Mouse (Mus musculus) hindbrain, embryonic 13.5 days (tissue): Measurements from ENCODE around the gene Krtcap2. TPM values are rescaled to one million over a fixed set of nuclear protein-coding genes. Genes with fewer than 3 reads are reported as not detected.

Source experiments
- ATAC-seq: fragments of 200-750 bp; cut with Nextera tagmentation; 2 replicates; pipeline ENCODE4 v1.8.0; 2017; ENCODE audit warnings: moderate TSS enrichment; ENCODE audit not compliant: low FRiP score
- H3K27ac ChIP-seq: fragments of 300-500 bp; sonication (generic); 2 replicates; pipeline ENCODE4 v1.5.1; 2015; ENCODE audit warnings: inconsistent platforms, mild to moderate bottlenecking, moderate library complexity
- H3K27me3 ChIP-seq: fragments of 300-500 bp; sonication (generic); 2 replicates; pipeline ENCODE4 v1.6.1; 2015; ENCODE audit warnings: mild to moderate bottlenecking, inconsistent platforms
- H3K36me3 ChIP-seq: fragments of 300-500 bp; sonication (generic); 2 replicates; pipeline ENCODE4 v1.6.1; 2015; ENCODE audit warnings: mild to moderate bottlenecking, inconsistent platforms
- H3K4me1 ChIP-seq: fragments of 300-500 bp; sonication (generic); replicated peaks from 2 replicates; pipeline ENCODE4 v1.6.1; 2015; ENCODE audit warnings: inconsistent platforms
- H3K4me2 ChIP-seq: fragments of 300-500 bp; sonication (generic); 2 replicates; pipeline ENCODE4 v1.6.1; 2015; ENCODE audit warnings: inconsistent platforms, mild to moderate bottlenecking, moderate library complexity
- H3K4me3 ChIP-seq: fragments of 300-500 bp; sonication (generic); 2 replicates; pipeline ENCODE4 v1.5.1; 2015; ENCODE audit warnings: mild to moderate bottlenecking, inconsistent platforms
- H3K9ac ChIP-seq: fragments of 300-500 bp; sonication (generic); 2 replicates; pipeline ENCODE4 v1.6.1; 2015; ENCODE audit warnings: mild to moderate bottlenecking, inconsistent platforms
- H3K9me3 ChIP-seq: fragments of 300-500 bp; sonication (generic); 2 replicates; pipeline ENCODE4 v1.6.1; 2016; ENCODE audit warnings: inconsistent platforms
- WGBS: fragments of 180-500 bp; shearing (Covaris S2); methylation state at CpG from one replicate; pipeline ENCODE4 v1.1.7; 2015; 5-methylcytosine and 5-hydroxymethylcytosine counted together
- polyA plus RNA-seq: library from polyadenylated mRNA; unstranded; fragments of >200 nt; fragmentation: Nextera tagmentation; extraction: Ambion mirVana; gene quantifications from 2 replicates; pipeline ENCODE4 v1.2.1, GENCODE M21; 2015

Gene Krtcap2
- polyA plus RNA-seq, 1 experiment from 2014 or later, result 209 TPM

DNA sequence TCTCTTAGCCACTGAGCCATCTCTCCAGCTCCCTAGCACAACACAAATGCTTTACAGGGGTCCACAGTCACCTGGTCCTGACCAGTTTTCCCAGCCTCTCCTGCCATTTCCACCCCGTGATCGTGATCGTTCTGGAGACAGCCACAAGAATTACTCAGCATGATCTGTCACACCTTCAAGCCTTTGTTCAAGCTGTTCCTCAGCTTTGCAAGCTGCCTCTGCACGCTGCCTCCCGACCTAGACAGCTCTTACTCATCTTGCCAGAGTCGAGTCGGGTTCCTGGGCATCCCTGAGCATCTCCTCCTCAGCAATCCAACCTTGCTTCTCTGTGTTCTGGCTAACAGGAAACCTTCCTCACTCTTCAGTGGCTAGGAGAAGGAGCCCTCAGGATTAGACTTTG, 13.3 kb downstream of the Krtcap2 start, which contains the start of gene Dpm3:
Gene Dpm3, plus strand, starts transcription at position 283 of the 400 bp plus-strand sequence.
- WGBS, result 60% methylated on average over 7 of the region's 7 CpGs
- H3K4me3 ChIP-seq, result no peak within 1 kb of the TSS

DNA sequence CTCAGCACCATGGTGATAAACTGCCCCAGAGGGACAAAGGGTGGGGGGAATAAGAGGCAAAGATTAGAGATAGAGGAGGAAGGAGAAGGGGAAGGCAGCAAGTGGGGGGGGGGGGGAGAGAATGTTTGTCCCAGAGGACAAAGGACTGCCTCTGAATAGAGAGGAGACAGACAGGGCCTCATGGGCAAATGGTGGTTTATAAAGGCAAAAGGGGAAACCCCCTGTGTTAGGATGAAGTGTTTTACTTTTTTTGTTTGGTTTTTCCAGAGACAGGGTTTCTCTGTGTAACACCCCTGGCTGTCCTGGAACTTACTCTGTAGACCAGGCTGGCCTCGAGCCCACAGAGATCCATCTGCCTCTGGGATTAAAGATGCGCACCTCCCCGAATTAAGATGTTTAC, 14.4 kb downstream of the Krtcap2 start:
- Histone ChIP-seq H3K36me3 (no peaks in the 10 kb centered on the region), H3K4me3 (no peak overlapping the region), H3K9me3 (no peaks in the 10 kb centered on the region), H3K4me1 (no peaks in the 10 kb centered on the region), H3K27me3 (peaks cover 3% of the 10 kb centered on the region; the same call in 1 of the 2 replicates), H3K4me2 (no peak overlapping the region), H3K27ac (no peak overlapping the region), H3K9ac (no peak overlapping the region)
- no peak for ATAC-seq
- 58% methylated on average over 3 of the region's 3 CpGs for WGBS

More for the DNA sequence above, 13.3 kb downstream of the Krtcap2 start, which contains the start of gene Dpm3:
- Histone ChIP-seq H3K9me3 (no peaks in the 10 kb centered on the region), H3K9ac (no peak within 1 kb of the TSS), H3K27me3 (0 out of 2 replicates have a peak, but pooled peaks cover 3% of the 10 kb centered on the region), H3K27ac (no peak within 1 kb of the TSS), H3K4me2 (no peak within 1 kb of the TSS), H3K36me3 (no peaks in the 10 kb centered on the region), H3K4me1 (no peaks in the 10 kb centered on the region)
- no peak for ATAC-seq

DNA sequence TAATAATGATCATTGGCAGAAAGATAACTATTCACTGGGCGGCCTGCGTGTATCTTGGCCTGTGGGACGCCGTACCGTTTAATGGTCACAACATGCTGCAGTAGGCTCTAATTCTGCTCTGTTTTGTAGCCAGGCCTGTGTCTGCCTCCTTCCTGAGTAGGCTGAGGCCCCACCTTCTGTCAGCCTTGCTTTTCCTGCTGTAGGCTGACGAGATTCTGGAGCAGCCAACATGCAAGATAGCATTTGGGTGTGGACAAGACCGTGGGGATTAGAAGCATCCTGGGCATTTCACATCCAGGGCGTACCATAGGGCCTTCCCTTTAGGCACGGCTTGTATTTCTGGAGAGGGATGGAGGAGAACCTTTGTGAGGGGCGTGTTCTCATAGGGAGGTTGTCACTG, 16.7 kb downstream of the Krtcap2 start:
- 79% methylated on average over 10 of the region's 10 CpGs for WGBS
- Histone ChIP-seq H3K27ac (no peak overlapping the region), H3K9ac (no peak overlapping the region), H3K9me3 (no peaks in the 10 kb centered on the region), H3K27me3 (no peaks in the 10 kb centered on the region; the same call in 1 of the 2 replicates), H3K4me2 (no peak overlapping the region), H3K36me3 (no peaks in the 10 kb centered on the region), H3K4me3 (no peak overlapping the region), H3K4me1 (peaks cover 13% of the 10 kb centered on the region)
- ATAC-seq, result no peak

DNA sequence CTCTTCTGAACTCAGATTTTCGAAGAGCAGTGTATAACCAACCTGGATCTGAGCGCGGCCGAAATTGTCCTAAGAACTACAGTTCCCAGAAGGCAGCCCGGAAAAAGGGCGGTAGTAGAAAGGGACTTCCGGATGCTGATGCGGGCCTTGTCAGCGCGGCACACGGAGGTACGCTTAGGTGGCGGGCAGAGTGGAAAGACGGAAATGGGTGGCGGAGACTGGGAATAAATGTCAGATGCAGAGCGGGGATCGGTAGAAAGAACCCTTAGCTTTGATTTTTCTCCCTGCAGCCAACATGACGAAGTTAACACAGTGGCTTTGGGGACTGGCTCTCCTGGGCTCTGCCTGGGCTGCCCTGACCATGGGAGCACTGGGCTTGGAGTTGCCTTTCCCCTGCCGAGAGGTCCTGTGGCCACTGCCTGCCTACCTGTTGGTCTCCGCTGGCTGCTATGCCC, 20.7 kb downstream of the Krtcap2 start:
- WGBS, result under 1% methylated on average over 20 of the region's 20 CpGs
- peak overlapping the region; percentile 88 for H3K9ac ChIP-seq
- peak overlapping the region; percentile 96 for H3K4me2 ChIP-seq
- H3K36me3 ChIP-seq, result no peaks in the 10 kb centered on the region
- H3K27ac ChIP-seq, result peak overlapping the region; percentile 78
- H3K4me1 ChIP-seq, result peaks cover 45% of the 10 kb centered on the region
- H3K27me3 ChIP-seq, result peaks cover 4% of the 10 kb centered on the region; the same call in 1 of the 2 replicates
- ATAC-seq, result peak; percentile 85
- no peaks in the 10 kb centered on the region for H3K9me3 ChIP-seq
- peak overlapping the region; percentile 75 for H3K4me3 ChIP-seq

DNA sequence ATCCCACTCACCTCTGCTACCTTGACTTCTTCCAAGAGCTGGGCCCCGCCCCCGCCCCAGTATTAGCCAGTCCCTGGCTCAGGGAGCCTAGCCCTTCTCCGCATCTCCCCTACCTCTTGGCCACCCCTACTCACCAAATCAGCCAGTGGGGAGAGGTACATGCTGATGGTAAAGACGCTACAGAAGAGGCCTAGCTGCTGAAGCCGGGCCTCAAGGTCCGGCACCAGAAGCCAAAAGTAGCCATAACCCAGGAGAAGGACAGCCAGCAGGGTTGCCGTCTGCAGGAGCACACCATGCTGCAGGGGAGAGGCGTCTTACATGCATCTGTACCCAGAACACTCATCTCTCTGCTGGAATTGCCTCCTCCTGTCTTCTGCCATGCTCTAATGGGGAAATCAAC, 23.1 kb downstream of the Krtcap2 start:
- 0 out of 2 replicates have a peak overlapping the region, but pooled peaks have one; percentile 70 for H3K4me2 ChIP-seq
- H3K36me3 ChIP-seq, result no peaks in the 10 kb centered on the region
- no peaks in the 10 kb centered on the region for H3K9me3 ChIP-seq
- peaks cover 48% of the 10 kb centered on the region for H3K4me1 ChIP-seq
- no peak overlapping the region for H3K27ac ChIP-seq
- H3K4me3 ChIP-seq, result peak overlapping the region; percentile 51; the same call in 1 of the 2 replicates
- H3K27me3 ChIP-seq, result peaks cover 14% of the 10 kb centered on the region
- peak overlapping the region; percentile 78; the same call in 1 of the 2 replicates for H3K9ac ChIP-seq
- no peak for ATAC-seq
- WGBS, result 57% methylated on average over 8 of the region's 8 CpGs

DNA sequence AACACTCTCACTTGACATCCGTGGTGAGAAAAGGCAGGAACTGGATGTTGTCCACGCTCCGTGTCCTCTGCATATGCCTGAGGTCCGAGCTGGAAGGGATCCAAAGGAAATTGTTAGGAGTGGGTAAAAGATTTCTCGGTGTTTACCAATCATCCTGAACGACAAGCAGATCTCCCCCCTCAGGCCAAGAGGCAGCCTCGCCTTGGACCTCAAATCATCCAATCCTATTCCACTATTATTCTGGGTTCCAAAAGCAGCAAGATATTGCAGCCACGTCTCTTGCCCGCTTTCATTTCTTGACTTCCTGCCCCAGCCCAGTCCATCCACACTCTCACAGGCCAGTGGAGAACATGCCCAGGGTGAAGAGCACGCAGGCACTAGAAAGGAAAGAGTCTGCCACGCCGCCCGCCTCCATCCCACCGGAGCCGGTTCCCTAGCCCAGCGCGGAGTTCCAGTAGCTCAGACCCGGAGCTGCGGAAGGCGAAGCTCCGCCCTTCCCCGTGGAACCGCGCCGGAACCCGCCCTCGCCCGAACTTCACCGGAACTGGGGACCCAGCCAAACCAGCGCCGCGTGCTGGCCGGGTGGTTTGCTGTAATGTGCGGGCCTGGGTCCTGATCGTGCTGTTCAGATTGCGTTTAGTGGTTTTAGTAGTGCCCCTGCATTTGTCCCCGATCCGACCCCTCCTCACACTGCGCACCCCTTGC, 24.4 kb downstream of the Krtcap2 start, which contains the start of gene Slc50a1:
Gene Slc50a1, minus strand, starts transcription at position 520 of the 705 bp plus-strand sequence.
- Histone ChIP-seq H3K9me3 (no peaks in the 10 kb centered on the region), H3K4me3 (peak within 1 kb of the TSS; percentile 51), H3K4me2 (peak within 1 kb of the TSS; percentile 70), H3K9ac (peak within 1 kb of the TSS; percentile 78), H3K27ac (peak within 1 kb of the TSS; percentile 81), H3K27me3 (peaks cover 14% of the 10 kb centered on the region), H3K36me3 (no peaks in the 10 kb centered on the region), H3K4me1 (peaks cover 48% of the 10 kb centered on the region)
- ATAC-seq, result peak; percentile 47
- WGBS, result 5% methylated on average over 39 of the region's 39 CpGs

DNA sequence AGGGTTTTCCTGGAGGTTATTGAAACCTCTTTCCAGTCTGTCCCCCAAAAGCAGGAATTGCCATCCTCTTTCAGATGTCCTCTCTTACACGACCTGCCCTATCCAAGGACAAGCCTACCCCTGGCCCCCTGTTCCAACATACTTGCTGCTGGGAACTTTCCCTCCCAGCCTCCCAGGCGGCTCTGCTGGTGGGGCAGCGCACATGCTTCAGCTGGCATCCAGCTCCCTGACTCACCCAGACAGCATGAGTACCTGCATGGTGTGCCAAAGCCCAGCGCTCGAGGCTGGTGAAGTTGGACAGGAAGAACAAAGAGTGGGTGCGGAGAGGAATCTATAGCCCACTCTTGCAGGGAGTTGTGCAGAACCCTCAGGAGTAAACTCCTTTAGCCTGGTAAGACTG, 25.1 kb downstream of the Krtcap2 start:
- H3K4me2 ChIP-seq, result peak overlapping the region; percentile 70
- H3K27ac ChIP-seq, result peak overlapping the region; percentile 81; the same call in 1 of the 2 replicates
- no peaks in the 10 kb centered on the region for H3K36me3 ChIP-seq
- H3K4me1 ChIP-seq, result peaks cover 46% of the 10 kb centered on the region
- H3K27me3 ChIP-seq, result peaks cover 19% of the 10 kb centered on the region
- ATAC-seq, result no peak
- H3K4me3 ChIP-seq, result peak overlapping the region; percentile 51
- H3K9ac ChIP-seq, result peak overlapping the region; percentile 78
- no peaks in the 10 kb centered on the region for H3K9me3 ChIP-seq
- 71% methylated on average over 6 of the region's 6 CpGs for WGBS

DNA sequence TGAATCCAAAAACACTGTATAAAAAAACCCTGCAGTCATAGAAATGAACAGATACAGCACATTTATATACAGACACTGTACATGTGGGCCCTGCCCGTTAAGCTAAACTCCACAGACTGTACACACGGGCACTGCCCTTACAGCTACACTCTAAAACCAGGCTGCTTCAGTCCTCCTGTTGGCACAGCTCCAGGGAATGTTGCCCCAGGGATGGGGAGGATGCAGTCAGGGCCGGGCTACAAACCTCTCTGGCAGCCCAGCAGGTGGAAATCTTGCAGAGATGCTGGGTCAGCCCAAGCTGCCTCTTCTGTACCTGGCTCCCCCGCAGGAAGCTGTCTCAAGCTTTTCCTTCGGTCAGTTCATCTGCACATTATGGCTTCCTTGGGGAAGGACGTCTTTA, 26.0 kb downstream of the Krtcap2 start:
- no peak overlapping the region for H3K4me3 ChIP-seq
- H3K27me3 ChIP-seq, result peaks cover 27% of the 10 kb centered on the region
- ATAC-seq, result no peak
- no peaks in the 10 kb centered on the region for H3K36me3 ChIP-seq
- no peak overlapping the region for H3K27ac ChIP-seq
- 67% methylated on average over 6 of the region's 6 CpGs for WGBS
- H3K9me3 ChIP-seq, result no peaks in the 10 kb centered on the region
- peak overlapping the region; percentile 7; the same call in 1 of the 2 replicates for H3K9ac ChIP-seq
- H3K4me1 ChIP-seq, result peaks cover 42% of the 10 kb centered on the region
- H3K4me2 ChIP-seq, result no peak overlapping the region

DNA sequence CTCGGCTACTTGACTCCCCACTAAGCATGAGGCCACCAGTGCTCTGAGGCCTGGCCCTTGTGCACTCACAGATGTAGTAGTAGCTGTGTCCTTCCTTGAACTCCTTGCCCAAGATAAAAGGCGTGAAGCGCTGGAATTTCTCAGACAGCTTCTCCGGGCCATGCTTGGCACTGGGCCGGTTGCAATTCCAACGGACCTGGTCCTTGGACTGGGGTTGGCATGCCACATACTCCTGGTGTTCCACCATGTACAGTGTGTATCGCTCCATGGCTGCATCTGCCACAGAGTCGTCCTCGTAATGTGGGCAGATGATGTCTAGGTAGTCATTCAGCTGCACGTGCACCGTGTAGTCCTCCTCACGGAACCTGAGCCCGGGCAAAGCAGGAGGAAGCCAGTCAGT, 30.3 kb downstream of the Krtcap2 start:
- H3K4me3 ChIP-seq, result no peak overlapping the region
- peaks cover 59% of the 10 kb centered on the region for H3K27me3 ChIP-seq
- no peaks in the 10 kb centered on the region for H3K9me3 ChIP-seq
- H3K4me2 ChIP-seq, result no peak overlapping the region
- peaks cover 35% of the 10 kb centered on the region for H3K4me1 ChIP-seq
- no peak overlapping the region for H3K27ac ChIP-seq
- ATAC-seq, result no peak
- no peak overlapping the region for H3K9ac ChIP-seq
- H3K36me3 ChIP-seq, result no peaks in the 10 kb centered on the region
- WGBS, result 92% methylated on average over 13 of the region's 13 CpGs

DNA sequence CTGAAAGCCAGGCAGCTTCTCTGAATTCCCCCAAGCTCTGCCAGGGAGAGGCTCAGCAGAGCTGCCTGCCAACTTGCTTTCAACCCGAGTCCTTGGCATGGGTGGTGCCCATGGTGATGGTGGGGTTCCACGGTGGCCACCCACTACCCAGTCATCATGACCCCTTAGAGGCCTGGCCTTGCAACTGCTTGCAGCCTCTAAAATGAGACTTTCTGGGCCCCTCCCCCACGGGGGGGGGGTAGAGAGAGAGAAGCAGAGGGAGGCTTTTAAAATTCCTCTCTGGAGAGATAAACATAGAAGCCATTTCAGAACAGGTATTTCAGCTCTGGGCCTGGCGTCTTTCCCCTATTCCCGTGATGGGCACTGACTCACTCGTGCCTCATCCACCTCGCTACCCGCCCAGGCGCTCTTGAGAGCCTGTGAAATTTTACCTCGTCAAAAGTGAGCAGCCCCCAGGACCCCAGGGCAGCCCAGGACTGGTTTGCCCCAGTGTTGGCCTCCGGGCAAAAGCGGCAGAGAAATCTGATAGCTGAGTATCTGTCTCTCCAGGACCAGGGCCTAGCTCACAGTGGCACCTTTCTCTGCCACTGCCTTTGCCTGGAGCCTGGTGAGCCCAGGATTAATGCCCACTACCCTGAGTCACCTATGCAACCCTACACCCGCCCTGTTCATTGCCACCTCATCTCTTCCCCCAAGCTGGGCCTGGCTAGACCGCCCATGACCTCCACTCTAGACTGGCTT, 31.7 kb downstream of the Krtcap2 start:
- no peaks in the 10 kb centered on the region for H3K9me3 ChIP-seq
- H3K4me2 ChIP-seq, result peak overlapping the region; percentile 19
- peak overlapping the region; percentile 49; the same call in 1 of the 2 replicates for H3K9ac ChIP-seq
- H3K27me3 ChIP-seq, result peaks cover 66% of the 10 kb centered on the region
- no peak for ATAC-seq
- 57% methylated on average over 14 of the region's 14 CpGs for WGBS
- no peaks in the 10 kb centered on the region for H3K36me3 ChIP-seq
- peak overlapping the region; percentile 40; the same call in 1 of the 2 replicates for H3K27ac ChIP-seq
- H3K4me3 ChIP-seq, result peak overlapping the region; percentile 14; the same call in 1 of the 2 replicates
- peaks cover 42% of the 10 kb centered on the region for H3K4me1 ChIP-seq

DNA sequence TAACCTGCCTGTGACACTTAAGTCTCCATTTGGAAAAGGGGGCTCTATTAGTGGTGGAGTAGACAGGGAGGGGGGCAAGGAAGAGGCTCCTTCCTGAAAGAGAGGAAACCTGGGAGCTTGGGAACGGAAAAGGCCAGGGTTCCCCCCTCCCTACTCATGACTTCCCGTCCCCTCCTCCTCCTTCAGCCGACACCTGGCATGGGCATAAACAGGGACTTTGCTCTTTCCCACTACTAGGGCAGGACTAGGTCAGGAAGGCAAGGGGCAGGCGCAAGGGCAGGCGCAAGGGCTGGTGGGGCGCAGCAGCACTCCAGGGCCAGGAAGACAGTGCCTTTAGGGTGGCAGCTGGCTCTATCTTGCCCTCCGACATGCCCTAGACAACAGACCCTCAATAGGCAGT, 32.3 kb downstream of the Krtcap2 start:
- H3K9me3 ChIP-seq, result no peaks in the 10 kb centered on the region
- peak overlapping the region; percentile 48; the same call in 1 of the 2 replicates for H3K4me3 ChIP-seq
- H3K27me3 ChIP-seq, result peaks cover 63% of the 10 kb centered on the region
- 68% methylated on average over 7 of the region's 7 CpGs for WGBS
- peaks cover 43% of the 10 kb centered on the region for H3K4me1 ChIP-seq
- H3K4me2 ChIP-seq, result peak overlapping the region; percentile 90; the same call in 1 of the 2 replicates
- no peak for ATAC-seq
- H3K36me3 ChIP-seq, result no peaks in the 10 kb centered on the region
- H3K27ac ChIP-seq, result no peak overlapping the region
- H3K9ac ChIP-seq, result 0 out of 2 replicates have a peak overlapping the region, but pooled peaks have one; percentile 70

DNA sequence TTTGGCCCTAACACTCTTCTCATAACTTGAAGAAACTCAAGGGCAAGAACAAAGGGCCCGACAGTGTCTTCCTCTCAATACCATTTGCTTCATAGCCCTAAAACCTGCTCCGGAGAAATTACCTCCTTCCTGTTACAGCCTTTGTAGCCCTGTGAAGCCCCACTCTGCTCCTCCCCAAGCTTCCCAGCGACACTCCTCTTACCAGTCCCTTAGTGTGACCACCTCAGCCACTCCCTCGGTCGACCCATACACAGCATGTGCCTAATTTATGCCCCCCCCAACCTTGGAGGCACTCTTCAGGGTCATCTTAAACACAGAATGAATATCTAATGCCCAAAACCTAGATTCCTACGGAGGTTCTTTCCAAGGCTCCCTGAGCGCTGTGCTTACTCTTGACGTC, 32.9 kb downstream of the Krtcap2 start:
- no peak for ATAC-seq
- peak overlapping the region; percentile 60; the same call in 1 of the 2 replicates for H3K27ac ChIP-seq

More for the DNA sequence above, 32.9 kb downstream of the Krtcap2 start:
- Histone ChIP-seq H3K4me2 (peak overlapping the region; percentile 90), H3K27me3 (peaks cover 63% of the 10 kb centered on the region), H3K4me3 (peak overlapping the region; percentile 48), H3K4me1 (peaks cover 43% of the 10 kb centered on the region), H3K9ac (peak overlapping the region; percentile 70), H3K9me3 (no peaks in the 10 kb centered on the region), H3K36me3 (no peaks in the 10 kb centered on the region)
- 25% methylated on average over 8 of the region's 8 CpGs for WGBS
